Mouse (Mus musculus): Measurements from ENCODE around the gene Jdp2. TPM values are rescaled to one million over a fixed set of nuclear protein-coding genes. Genes with fewer than 3 reads are reported as not detected.

Gene Jdp2
- total RNA-seq, 1 experiment from 2014 or later: 16.7 TPM

GRCm38 (mm10) chr12:85638541-85639325 lies 39.9 kb downstream of the Jdp2 start:
- no peak for DNase-seq

- DNase-seq: peak; percentile 34
Observed at GRCm38 (mm10) chr12:85639326-85640008, 40.6 kb downstream of the Jdp2 start.

- DNase-seq: no peak
Observed at GRCm38 (mm10) chr12:85640852-85641563, 42.2 kb downstream of the Jdp2 start.

- no peak for DNase-seq
Observed at GRCm38 (mm10) chr12:85641564-85641931, 42.7 kb downstream of the Jdp2 start.

GRCm38 (mm10) chr12:85643735-85644134 lies 44.9 kb downstream of the Jdp2 start:
- DNase-seq: peak; percentile 31

GRCm38 (mm10) chr12:85645664-85646063 lies 46.8 kb downstream of the Jdp2 start:
- DNase-seq: peak; percentile 59

GRCm38 (mm10) chr12:85647346-85647745 lies 48.5 kb downstream of the Jdp2 start:
- peak; percentile 62 for DNase-seq

- no peak for DNase-seq
Observed at GRCm38 (mm10) chr12:85647955-85648354, 49.1 kb downstream of the Jdp2 start.

GRCm38 (mm10) chr12:85659319-85659718 lies 60.5 kb downstream of the Jdp2 start:
- DNase-seq: no peak

GRCm38 (mm10) chr12:85660855-85661254 lies 62.0 kb downstream of the Jdp2 start:
- DNase-seq: no peak

- peak; percentile 56 for DNase-seq
Observed at GRCm38 (mm10) chr12:85662232-85662631, 63.4 kb downstream of the Jdp2 start.

GRCm38 (mm10) chr12:85662896-85663295 lies 64.1 kb downstream of the Jdp2 start:
- peak; percentile 85 for DNase-seq

GRCm38 (mm10) chr12:85666112-85666511 lies 67.3 kb downstream of the Jdp2 start:
- no peak for DNase-seq

GRCm38 (mm10) chr12:85667071-85667470 lies 68.2 kb downstream of the Jdp2 start:
- DNase-seq: no peak

- no peak for DNase-seq
Observed at GRCm38 (mm10) chr12:85668696-85669095, 69.9 kb downstream of the Jdp2 start.

GRCm38 (mm10) chr12:85670080-85670479 lies 71.3 kb downstream of the Jdp2 start:
- no peak for DNase-seq

- no peak for DNase-seq
Observed at GRCm38 (mm10) chr12:85673914-85674313, 75.1 kb downstream of the Jdp2 start.

GRCm38 (mm10) chr12:85679117-85679516 lies 80.3 kb downstream of the Jdp2 start:
- no peak for DNase-seq

- no peak for DNase-seq
Observed at GRCm38 (mm10) chr12:85679808-85680207, 81.0 kb downstream of the Jdp2 start.

GRCm38 (mm10) chr12:85682328-85682727 lies 83.5 kb downstream of the Jdp2 start:
- DNase-seq: no peak

- no peak for DNase-seq
Observed at GRCm38 (mm10) chr12:85684411-85685275, 85.8 kb downstream of the Jdp2 start.
